Mouse (Mus musculus) spleen, postnatal 4 days (tissue): ENCODE measurements at regions not wholly inside any gene's neighbourhood (a gene's known extent, or its start where the extent isn't known, plus 50 kb on each side); places are given as distances from the start of the nearest gene placed in this dataset.
"Not testable (repeated sequence)": the region's sequence is repeated elsewhere in the genome, so short reads cannot be mapped to it uniquely, and the experiment has no call there.

Source experiments
- DNase-seq, 2 experiments: peaks; one replicate each; pipeline ENCODE4 v3.0.0; 2022; ENCODE audit warnings: low spot score in 2 of 2

DNA sequence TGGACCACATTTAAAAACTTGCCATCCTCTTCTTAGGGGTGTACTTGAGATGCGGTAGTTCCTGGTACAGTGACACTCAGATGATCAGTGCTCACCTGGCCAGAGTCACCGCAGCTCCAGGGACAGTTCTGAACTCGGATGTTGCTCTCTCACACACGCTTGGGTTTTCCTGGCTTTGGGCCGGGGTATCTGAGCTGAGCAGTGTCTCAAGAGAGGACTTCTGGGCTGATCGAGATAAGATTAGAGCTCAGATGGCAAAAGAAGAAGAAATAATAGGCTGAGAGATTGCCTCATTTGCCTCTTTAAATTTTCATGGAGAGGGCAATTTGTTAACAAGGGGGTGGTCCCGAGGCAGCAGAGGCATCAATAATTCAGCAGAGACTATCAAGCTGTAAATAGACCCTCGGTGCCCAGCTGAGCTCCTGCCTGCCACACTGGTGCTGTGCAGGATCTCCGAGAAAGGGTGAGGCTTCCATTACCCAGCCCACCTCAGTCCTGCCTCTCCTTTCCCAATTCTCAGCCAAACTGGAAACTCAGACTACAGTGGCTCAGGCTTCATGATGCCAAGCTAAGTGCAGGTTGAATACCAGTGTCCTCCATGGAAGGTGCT, 133.7 kb downstream of the Tsen15 start:
- no peak for DNase-seq

DNA sequence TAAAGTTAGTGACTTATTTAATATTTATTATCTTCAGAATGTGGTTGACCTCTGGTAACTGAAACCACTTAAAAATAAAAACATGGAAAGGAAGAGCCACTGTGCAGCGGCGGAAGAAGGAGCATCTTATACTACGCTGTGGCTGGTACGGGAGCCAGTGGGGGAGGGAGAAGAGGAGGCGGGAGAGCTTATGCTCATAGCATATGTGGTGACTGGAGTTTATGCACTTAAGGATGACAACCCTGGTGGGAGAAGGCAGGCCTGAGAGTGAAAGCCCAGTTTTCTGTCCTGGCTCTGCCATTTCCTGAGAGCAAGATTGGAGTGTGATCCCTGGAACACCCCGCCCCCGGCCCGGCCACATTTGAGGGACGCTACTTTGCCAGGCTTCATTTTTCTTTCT, 145.5 kb downstream of the Tsen15 start:
- no peak for DNase-seq

DNA sequence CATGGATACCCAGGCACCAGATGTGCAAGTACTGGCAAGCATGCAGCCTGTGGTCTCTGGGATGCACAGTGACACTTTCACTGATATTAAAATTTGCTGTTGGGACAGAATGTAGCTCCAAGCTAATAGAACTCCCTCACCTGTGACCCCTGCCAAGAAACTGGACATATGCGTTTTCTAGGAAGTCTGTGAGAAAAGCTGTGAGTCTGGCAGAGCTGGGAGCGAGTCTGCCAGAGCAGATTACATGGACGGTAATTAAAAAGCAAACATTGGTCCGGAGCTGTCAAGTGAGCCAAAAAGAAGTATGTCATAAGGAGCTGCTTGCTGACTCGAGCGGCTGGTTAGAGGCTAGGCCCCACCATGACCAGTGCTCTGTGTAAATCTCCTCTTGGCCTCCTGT, 147.1 kb downstream of the Tsen15 start:
- no peak for DNase-seq

DNA sequence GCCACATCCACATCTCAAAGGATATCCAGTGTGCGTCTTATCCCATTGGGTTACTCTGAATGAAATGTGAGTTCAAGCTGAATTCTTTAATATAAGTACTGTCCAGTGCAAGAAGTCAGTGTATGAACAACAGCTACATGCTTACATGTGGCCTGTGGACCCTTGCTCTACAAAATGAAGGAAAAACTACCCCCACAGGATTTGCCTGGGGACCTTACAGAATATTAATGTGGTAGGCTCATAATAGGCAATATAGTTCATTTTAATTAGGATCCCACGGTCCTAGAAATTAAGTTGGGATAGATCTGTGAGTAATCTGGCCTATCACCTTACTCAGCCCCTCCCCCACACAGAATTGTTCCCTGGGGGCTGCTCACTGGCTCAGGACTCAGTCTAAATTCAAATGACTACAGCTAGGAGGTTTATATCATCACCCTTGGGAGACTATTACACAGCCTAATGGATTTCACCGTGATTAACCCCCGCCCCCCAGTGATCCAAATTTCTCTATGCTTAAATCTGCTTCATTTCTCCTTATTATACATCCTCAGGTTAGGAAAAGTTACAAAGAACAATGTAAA, 145.4 kb upstream of the 1700025G04Rik start:
- no peak for DNase-seq

DNA sequence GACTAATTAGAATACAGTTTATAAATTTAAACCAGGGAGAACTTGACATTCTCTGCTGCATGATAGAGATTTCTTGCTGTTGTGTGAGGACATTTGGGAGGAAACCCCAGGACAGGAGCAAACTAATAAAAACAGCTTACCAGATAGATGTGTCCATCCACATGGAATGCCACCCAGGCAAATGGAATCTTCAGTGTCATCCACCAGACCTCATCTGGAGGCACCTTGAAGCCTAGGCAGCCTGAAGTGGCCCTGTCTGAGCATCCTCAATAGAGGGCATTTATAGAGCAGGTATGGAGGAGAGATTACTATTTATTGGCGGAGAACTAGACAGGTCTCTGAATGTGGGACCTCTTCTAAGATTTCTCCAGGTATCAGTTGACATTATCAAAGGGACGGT, 144.8 kb upstream of the 1700025G04Rik start:
- DNase-seq = peak in 1 of 2 experiments; percentile 29

DNA sequence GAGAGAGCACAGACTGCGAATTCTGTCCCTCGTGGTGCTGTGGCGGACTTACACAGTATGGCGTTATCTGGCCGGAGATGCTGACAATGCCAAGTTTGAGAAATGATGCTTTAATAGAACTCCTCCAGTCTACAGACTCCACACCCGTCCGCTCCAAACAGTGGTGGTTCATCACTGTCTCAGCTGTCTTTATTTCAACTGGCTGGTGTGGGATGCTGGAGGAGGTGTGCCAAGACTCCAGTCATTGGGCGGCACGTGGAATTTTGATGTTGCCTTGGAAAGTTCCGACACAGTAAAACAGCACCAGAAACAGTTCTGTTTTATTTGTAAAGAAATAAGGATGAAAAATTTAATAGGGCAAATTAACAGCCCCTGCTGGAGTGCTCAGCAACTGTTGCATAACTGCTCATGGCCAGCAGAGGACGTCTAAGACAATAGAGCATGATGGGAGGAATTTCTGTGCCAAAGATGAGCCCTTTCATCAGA, 141.8 kb upstream of the 1700025G04Rik start:
- peak in 1 of 2 experiments; percentile 52 for DNase-seq

DNA sequence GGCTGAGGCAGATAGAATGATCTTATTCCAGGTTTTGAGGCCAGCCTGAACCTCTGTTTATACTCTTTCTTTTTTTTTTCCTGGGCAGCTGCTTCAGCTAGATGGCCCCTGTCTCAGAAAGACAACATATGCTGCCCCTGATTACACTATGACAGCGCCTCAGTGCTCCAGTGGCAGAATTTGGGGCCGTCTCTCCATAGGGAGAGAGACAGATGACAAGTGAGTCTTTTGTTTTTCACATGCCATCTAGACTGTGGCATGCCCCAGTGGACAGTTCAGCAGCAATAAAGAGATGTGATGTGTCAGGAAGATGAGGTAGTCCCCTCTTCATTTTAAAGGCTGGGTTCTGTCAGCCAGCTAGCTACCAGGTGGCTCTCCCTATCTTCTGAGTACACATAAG, 139.8 kb upstream of the 1700025G04Rik start:
- DNase-seq = peak in 1 of 2 experiments; percentile 38

DNA sequence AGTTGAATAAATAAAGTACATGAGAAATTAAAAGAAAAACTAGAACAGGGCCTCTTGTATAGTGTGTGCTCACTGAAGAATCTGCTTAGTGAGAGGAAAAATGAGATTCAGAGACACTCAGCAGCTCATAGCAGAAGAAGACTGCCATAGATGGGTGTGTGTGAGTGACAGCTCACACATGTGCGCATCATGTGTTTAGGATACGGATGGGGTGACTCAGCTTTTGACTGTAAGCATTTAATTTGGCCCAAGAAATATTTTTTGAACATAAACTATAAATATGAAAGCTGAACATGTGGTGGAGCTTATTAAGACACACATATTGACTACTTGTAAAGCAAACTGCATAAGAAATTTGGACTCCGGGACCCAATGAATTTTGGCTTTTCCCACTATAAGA, 136.1 kb upstream of the 1700025G04Rik start:
- DNase-seq = no peak

DNA sequence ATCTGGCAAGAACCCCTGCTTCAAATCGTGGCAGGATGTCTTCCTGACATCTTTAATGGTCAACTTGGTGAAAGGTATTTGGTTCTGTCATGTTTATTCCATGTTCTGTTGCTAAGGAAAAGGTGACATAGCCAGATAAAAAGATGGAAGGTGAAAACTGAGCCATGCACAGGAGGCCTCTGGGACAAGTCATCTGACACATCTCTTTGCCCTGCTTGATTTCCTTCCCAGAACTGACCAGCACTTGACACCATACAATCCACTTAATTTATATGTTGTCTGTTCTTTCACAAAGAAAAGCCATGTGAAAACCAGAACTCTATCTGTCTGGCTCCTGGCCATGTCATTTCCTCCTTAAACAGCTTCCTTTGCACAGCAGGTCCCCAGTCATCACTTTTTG, 133.7 kb upstream of the 1700025G04Rik start:
- DNase-seq = no peak

DNA sequence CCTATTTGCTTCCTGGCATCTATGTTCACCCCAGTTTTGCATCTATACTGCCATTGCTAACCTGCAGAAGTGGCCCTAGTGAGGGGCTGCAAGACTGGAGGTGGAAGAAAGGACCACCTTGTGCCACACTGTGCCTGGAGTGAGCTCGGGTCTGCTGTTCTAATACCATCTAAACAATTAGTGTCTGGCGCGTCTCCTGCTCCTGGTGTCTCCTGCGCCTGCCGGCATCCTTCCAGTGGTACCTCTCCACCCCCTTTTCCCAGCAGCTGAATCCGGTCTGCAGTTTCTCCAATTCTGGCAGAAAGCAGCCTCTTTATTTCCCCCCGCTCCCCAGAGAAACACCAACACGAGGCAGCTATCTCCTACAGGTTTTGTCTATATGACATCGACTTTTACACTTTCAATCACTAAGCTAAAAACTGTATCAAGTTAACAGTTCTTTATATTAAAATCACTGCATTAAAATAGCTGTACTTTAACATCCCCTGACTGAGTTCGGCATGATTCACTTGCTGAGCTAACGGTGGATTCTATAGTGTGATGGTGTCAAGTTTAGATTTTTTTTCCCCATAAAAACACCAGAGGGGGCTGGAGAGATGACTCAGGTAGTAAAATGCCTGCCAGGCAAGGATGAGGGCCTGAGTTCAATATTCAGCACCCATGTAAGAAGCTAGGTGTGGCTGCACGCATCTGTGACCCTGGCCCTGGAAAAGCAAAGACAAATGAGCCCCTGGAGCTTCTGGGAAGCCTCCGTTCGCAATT, 131.1 kb upstream of the 1700025G04Rik start:
- peak in 1 of 2 experiments; percentile 51 for DNase-seq

DNA sequence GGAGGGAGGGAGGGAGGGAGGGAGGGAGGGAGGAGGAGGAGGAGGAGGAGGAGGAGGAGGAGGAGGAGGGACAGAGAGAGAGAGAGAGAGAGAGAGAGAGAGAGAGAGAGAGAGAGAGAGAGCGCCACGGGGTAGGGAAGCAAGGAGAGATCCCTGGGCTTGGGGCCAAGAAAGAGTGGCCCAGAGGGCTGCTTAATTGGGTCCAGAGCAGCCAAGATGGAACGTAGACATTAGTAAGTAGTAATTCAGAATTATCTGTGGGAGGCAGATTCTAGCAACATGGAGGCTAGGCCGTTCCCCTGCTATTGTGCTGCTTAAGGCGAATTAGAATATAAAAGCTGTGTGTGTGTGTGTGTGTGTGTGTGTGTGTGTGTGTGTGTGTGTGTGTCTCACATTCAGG, 129.8 kb upstream of the 1700025G04Rik start:
- not testable (repeated sequence) for DNase-seq

DNA sequence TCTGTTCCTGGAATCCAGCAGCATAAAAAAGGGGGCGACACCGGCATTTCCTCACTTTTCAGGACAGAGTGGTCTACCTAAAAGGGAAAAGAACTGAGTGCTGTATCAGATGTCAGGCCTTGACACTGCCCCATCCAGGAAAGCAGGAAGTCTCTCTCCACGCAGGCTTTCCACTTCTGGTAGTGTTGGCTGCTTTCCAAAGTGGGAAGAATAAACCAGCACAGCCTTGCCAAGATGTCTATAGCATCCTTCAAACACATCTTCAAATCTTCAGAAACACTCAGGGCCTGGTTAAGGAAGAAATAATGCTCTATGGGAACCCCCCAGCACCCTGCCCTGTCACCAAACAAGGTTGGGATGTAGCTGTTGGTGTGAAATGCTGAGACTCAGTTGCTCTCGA, 127.5 kb upstream of the 1700025G04Rik start:
- DNase-seq = no peak

DNA sequence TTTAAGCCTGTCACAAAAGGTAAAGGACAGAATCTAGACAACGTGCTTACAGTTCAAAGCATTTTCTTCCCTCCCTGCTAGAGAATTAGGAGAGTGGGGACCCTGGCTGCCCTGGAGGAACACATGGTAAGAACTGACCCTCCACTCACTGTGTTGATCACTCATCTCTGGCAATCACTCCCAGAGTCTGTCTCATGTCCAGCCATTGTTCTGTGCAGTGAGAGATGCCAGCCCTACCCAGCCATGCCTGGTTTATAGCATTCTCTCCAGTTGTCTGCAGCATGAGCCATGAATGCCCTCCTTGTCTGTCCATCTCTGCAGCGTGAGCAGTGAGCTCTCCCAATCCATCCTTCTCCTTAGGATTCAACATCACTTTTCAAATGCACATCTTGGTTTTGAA, 124.5 kb upstream of the 1700025G04Rik start:
- no peak for DNase-seq

DNA sequence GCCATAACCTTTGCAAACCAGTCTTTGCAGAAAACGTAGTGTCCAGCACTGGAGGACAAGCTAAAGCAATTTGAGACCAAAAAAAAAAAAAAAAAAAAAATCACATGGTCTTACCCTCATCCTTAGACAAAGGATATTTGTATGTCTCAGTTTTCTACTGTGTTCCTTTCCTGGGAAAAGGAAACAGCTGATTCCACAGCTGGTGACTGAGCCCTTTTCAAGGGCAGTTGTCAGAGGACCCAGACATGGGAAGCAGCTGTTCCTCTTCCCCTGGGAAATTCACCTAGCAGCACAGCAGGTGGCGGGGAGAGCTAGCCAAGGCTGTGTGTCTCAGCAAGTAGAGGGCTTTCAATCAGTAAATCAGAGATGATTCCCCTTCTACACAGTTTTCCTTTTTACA, 113.3 kb upstream of the 1700025G04Rik start:
- DNase-seq = no peak

DNA sequence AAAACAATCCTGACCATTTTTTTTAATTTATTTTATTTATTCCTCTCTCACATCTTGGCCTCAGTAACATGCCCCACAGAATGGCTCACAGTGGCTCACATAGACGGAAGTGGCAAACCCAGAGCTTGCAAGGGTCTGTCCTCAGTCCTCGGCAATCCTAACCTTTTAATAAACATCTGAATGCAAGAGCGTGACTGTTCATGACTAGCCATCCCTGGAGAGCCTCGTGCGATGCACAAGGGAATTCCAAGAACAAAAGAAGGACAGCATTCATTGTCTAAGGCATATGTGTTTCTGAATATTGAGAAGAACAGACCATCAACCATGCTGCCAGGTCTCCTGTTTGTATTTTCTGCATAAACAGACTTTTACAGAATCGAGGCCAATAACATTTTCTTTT, 98.8 kb upstream of the 1700025G04Rik start:
- DNase-seq = no peak

DNA sequence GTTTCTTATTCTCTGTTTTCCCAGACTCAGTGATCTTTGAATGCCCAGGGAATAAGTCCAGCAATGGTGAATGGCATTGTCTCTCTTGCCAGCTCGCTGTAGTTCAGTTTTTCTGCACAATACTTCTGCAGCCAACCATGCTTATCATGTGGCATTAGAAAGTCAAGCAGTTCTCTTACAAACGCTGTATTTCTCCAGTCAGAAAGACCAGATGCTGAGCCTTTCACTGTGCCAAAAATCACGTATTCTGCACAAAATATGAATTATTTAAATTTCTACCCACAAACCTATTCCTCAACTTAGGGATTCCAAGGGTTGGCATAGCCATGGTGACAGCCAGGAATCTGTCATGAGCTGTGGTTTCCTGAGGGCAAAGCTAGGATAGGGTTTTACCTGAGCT, 95.0 kb upstream of the 1700025G04Rik start:
- DNase-seq = no peak

DNA sequence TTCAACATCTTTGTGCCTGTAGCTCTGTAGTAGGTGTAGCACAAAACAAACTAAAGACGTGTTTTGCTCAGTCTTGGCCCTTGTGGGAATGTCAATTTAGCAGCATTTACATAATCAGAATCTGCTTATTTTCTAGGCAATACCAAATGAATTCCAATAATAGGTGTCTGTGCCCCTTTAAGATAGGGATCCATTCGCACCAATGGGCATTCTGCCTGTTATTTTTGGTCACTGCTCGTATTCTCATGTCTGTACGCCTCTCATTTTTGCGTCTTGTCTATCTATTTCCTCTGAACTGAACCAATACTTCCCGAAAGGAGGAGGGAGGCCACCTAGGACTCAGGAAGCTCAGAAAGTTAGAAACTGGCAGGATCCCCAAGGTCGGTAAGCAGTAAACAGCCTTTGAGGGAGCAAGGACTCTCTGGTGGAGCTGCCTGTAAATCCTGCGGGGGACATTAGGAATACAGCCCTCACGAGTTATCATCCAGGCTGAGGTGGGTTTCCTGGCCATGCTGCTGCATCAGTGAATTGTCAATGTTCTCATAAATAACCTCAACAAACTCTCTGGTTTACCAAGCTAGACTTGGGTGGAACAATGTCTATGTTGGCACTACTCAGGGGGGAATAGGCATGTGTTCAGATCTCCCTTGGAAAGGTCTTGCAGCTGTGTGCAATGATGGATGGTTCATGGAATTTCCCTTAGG, 86.5 kb upstream of the 1700025G04Rik start:
- DNase-seq = no peak

DNA sequence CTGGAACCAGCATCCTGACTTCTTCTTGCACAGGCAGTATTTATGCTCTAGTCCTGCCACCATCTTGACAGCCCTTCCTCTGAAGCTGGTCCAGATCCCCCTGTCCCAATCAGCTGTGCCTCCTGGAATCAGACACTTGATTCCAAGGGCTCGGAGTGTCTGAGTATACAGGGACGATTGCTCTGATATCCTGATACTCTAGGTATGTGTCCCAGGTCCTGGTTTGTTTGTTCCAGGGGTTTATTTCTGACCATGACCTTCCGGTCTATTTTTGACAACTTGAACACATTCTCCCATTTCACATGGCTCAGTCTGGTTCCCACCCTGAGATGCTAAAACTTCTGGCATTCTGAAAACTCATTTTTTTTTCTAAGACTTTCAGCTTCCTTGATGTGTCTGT, 85.8 kb upstream of the 1700025G04Rik start:
- no peak for DNase-seq

DNA sequence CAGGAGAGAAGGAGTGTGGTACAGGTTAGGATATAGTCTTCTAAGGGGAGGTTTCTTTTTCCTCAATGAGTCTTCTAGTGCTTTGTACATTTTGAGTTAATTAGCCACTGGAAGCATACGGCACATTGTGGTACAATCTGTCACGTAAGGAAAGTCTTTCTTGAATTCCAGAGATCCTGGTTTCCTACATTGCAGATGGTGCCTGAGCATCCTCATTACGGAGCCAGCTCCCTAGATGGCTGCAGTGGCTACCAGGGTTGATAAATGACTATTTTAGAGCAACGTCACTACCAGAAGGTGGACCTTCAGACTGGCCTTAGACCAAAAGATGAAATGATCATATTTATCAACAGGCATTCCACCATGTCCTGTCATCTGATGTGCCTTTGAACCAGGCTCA, 84.5 kb upstream of the 1700025G04Rik start:
- no peak for DNase-seq

DNA sequence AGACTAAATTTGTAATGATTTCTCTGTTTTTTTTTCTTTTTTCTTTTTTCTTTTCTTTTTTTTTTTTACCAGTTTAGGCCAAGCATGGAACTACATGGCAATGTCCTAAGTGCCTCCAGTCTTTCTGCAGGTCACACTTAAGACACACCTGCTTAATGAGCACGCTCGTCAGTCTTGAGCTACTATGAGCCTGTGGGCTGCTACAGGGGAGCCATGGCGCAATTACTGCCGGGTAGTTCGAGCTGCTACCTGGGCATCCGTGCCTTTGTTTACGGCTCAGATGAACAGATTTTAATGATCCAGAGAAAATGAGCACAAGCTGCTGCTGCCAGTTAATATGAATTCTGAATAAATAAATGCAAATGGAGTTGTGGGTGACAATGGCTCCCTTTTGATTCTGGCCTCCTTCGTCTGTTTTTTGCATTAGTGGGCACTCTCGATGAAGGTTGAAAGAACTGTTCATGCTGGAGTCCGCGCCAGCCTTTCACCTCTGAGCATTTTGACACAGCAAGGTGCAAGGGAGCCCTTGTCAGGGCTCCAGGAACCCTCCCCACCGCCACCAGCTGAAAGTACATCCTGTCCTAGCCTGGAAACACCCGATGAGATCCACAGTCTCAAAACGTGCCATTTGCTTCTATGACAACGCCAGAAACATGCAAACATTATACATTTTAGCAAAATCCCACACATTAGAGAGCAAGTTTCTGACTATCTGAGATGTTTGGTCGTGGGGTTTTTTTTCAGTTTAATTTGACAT, 81.3 kb upstream of the 1700025G04Rik start:
- no peak for DNase-seq

DNA sequence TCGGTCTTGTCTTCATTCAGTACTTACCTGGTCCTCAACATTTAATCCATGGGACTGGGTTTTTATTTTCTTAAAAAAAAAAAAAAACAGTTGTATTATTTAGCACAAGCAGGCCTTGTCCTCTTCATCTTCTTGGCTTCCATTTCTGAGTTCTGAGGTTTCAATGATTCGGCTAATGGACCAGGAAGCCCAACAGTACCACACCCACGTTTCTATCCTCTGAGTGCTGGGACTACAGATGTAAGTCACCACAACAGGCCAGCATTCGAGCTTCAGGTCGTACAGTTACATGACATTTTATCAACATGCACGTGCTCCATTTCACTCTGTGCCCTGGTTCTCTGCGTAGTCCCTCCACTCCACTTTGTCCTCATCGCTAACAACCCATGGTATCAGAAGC, 80.7 kb upstream of the 1700025G04Rik start:
- no peak for DNase-seq

DNA sequence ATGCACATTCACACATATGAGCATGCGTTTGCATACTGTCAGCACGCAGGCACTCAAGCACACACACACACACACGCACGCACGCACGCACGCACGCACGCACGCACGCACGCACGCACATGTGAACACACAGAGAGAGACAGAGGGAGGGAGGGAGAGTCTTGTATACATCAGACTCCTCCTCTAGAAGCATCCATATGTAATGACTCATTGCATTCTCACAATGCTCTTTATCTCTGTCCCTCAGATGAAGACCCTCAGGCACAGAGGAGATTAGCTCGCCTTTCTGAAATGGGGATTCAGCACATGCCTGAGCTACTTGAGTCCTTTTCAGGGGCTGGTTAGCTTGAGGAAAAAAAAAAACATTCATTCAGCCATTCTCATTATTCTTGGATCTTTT, 79.6 kb upstream of the 1700025G04Rik start:
- no peak for DNase-seq
